In genomic region chr3:69373544-69374306, GRCm38 (mm10) we compare ENCODE assay signal across 8 mouse cellular contexts. TPM values are rescaled to one million over a fixed set of nuclear protein-coding genes. Genes with fewer than 3 reads are reported as not detected.
A peak's percentile ranks its signal among the peaks of the same experiment; 100 is the strongest.
DNase-seq lines count a peak whose midpoint lies in the region; ATAC-seq lines count a peak whose summit lies in the region.

No protein-coding gene starts in this region.

- DNase-seq in cerebellum, postnatal 10 days: peak; percentile 90 to 92
- DNase-seq in B cell, adult 2 months: peak; percentile 75 to 77
- DNase-seq in frontal cortex, adult 2 months (ENCODE audit: extremely low spot score in 1 of 2, low spot score in 1 of 2): peak; percentile 75 to 91
- DNase-seq in telencephalon, adult 2 months (ENCODE audit: low read depth, low spot score): peak; percentile 86
- no peak for DNase-seq in cerebellum, adult 8-10 months
- no peak for DNase-seq in ovary, adult 18-20 months (ENCODE audit: low spot score)

- peak overlapping the region; percentile 17 for H3K4me3 ChIP-seq in megakaryocyte, embryonic 14.5 days (replicated peaks)

- no peaks in the 10 kb centered on the region for H3K4me1 ChIP-seq in megakaryocyte, embryonic 14.5 days

- H3K9me3 ChIP-seq in megakaryocyte, embryonic 14.5 days: 0 out of 2 replicates have a peak, but pooled peaks cover 4% of the 10 kb centered on the region

- ATAC-seq in cerebellum, adult (ENCODE audit: insufficient number of reproducible peaks, low FRiP score, low TSS enrichment): no peak

- no peaks in the 10 kb centered on the region for H3K27me3 ChIP-seq in megakaryocyte, embryonic 14.5 days (replicated peaks)

- H3K36me3 ChIP-seq in megakaryocyte, embryonic 14.5 days (replicated peaks; ENCODE audit: low read length): no peaks in the 10 kb centered on the region

RNA-seq across cellular contexts. Expression of gene Ppm1l, which starts 57.1 kb away (rescaled TPM):
- 29.5 and 32.2 TPM in 2 replicates for polyA plus RNA-seq in frontal cortex, adult 2 months (2012; rRNA removed)
- polyA plus RNA-seq in megakaryocyte, embryonic 14.5 days (2012; ENCODE audit: insufficient read depth, low replicate concordance): 0.10 and 0.23 TPM in 2 replicates

Comparison
In these comparisons a context has a peak if more than half of its experiments do, and no peak if none do; other contexts are left out.
1. DNase-seq: peak in cerebellum, postnatal 10 days (2 of 2), B cell, adult 2 months (2 of 2), frontal cortex, adult 2 months (2 of 2) and telencephalon, adult 2 months (single experiment); none in cerebellum, adult 8-10 months (single experiment) and ovary, adult 18-20 months (single experiment).
2. RNA of gene Ppm1l, which starts 57.1 kb away (polyA plus RNA-seq): 29.5 to 32.2 TPM in frontal cortex, adult 2 months; 0.10 to 0.23 TPM in megakaryocyte, embryonic 14.5 days; every median in the first group is over 10 times any median in the second.